In genomic region chr1:14513662-14514061, GRCm38 (mm10) we compare ENCODE assay signal across 22 mouse cellular contexts.
DNase-seq lines count a peak whose midpoint lies in the region; ATAC-seq lines count a peak whose summit lies in the region.
"Had no signal": no experiment of that assay in that cellular context is flagged by ENCODE, and none has a peak within 500 bp of the region (broad histone marks: within the 10 kb centered on the region; RNA-seq: fewer than 3 reads in every experiment).

No protein-coding gene starts in this region.

- no peak for ATAC-seq in forebrain, embryonic 14.5 days
- ATAC-seq in forebrain, embryonic 12.5 days (ENCODE audit: low FRiP score), result no peak
- ATAC-seq in neural tube, embryonic 11.5 days (ENCODE audit: insufficient read depth, low FRiP score, low TSS enrichment), result no peak
- ATAC-seq in embryonic facial prominence, embryonic 13.5 days (ENCODE audit: insufficient number of reproducible peaks, insufficient read depth, low FRiP score, low TSS enrichment, low read depth), result no peak
- ATAC-seq: CD4-positive, CD25-positive, alpha-beta regulatory T cell, adult 4 months had no signal

- peak; percentile 69 for DNase-seq in forebrain, embryonic 14.5 days (ENCODE audit: low spot score)
- DNase-seq in neural tube, embryonic 11.5 days (ENCODE audit: low spot score), result peak; percentile 27
- no peak for DNase-seq in neural tube, embryonic 10.5 days (ENCODE audit: extremely low spot score, low spot score)
- DNase-seq in retina, postnatal 1 day, result peak; percentile 58
- DNase-seq in right cerebral cortex, postnatal 4 days, result no peak
- DNase-seq in right cerebral cortex, postnatal 14 days, result no peak
- DNase-seq: adrenal gland, postnatal 25 days; cerebellum, adult 9-10 months; kidney, adult 9 months; kidney, postnatal 4 days; lung, embryonic 14.5 days; spleen, adult 18-20 months; thymus, adult 2 months had no signal

- H3K9ac ChIP-seq in forebrain, embryonic 14.5 days (ENCODE audit: low read length), result no peak overlapping the region
- no peak overlapping the region for H3K9ac ChIP-seq in forebrain, embryonic 12.5 days
- H3K9ac ChIP-seq in neural tube, embryonic 11.5 days (ENCODE audit: low read length), result no peak overlapping the region
- H3K9ac ChIP-seq in embryonic facial prominence, embryonic 13.5 days, result no peak overlapping the region
- H3K9ac ChIP-seq: heart, embryonic 12.5 days; lung, embryonic 14.5 days had no signal

- H3K4me3 ChIP-seq in forebrain, embryonic 14.5 days (ENCODE audit: low read depth, low read length), result no peak overlapping the region
- no peak overlapping the region for H3K4me3 ChIP-seq in forebrain, embryonic 12.5 days (replicated peaks)
- no peak overlapping the region for H3K4me3 ChIP-seq in neural tube, embryonic 11.5 days (ENCODE audit: low read depth, low read length)
- H3K4me3 ChIP-seq in embryonic facial prominence, embryonic 13.5 days, result no peak overlapping the region
- H3K4me3 ChIP-seq: forebrain, embryonic 10.5 days; heart, embryonic 12.5 days; limb, embryonic 10.5 days had no signal

- no peaks in the 10 kb centered on the region for H3K9me3 ChIP-seq in forebrain, embryonic 14.5 days (replicated peaks; ENCODE audit: control insufficient read depth, low read length)
- 0 out of 2 replicates have a peak, but pooled peaks cover 3% of the 10 kb centered on the region for H3K9me3 ChIP-seq in forebrain, embryonic 12.5 days
- no peaks in the 10 kb centered on the region for H3K9me3 ChIP-seq in neural tube, embryonic 11.5 days (ENCODE audit: control insufficient read depth, low read length)
- H3K9me3 ChIP-seq in embryonic facial prominence, embryonic 13.5 days, result no peaks in the 10 kb centered on the region
- H3K9me3 ChIP-seq: forebrain, embryonic 10.5 days; G1E; heart, embryonic 12.5 days; limb, embryonic 10.5 days had no signal

- H3K27me3 ChIP-seq in forebrain, embryonic 14.5 days (replicated peaks; ENCODE audit: control insufficient read depth, insufficient read depth, low read length), result peaks cover 4% of the 10 kb centered on the region; the same call in 1 of the 2 replicates
- peaks cover 9% of the 10 kb centered on the region for H3K27me3 ChIP-seq in forebrain, embryonic 12.5 days
- 0 out of 2 replicates have a peak, but pooled peaks cover 1% of the 10 kb centered on the region for H3K27me3 ChIP-seq in neural tube, embryonic 11.5 days (ENCODE audit: control insufficient read depth, insufficient read depth, low read length)
- H3K27me3 ChIP-seq in embryonic facial prominence, embryonic 13.5 days, result 0 out of 2 replicates have a peak, but pooled peaks cover 2% of the 10 kb centered on the region

- H3K4me1 ChIP-seq in forebrain, embryonic 14.5 days (ENCODE audit: control insufficient read depth, insufficient read depth, low read length), result no peaks in the 10 kb centered on the region
- no peaks in the 10 kb centered on the region for H3K4me1 ChIP-seq in forebrain, embryonic 12.5 days
- H3K4me1 ChIP-seq in neural tube, embryonic 11.5 days (ENCODE audit: control insufficient read depth, insufficient read depth, low read length), result no peaks in the 10 kb centered on the region
- peaks cover 18% of the 10 kb centered on the region for H3K4me1 ChIP-seq in embryonic facial prominence, embryonic 13.5 days
- H3K4me1 ChIP-seq: heart, embryonic 12.5 days had no signal

- no peaks in the 10 kb centered on the region for H3K36me3 ChIP-seq in forebrain, embryonic 14.5 days (ENCODE audit: control insufficient read depth, insufficient read depth, low read length)
- no peaks in the 10 kb centered on the region for H3K36me3 ChIP-seq in forebrain, embryonic 12.5 days (replicated peaks)
- no peaks in the 10 kb centered on the region for H3K36me3 ChIP-seq in neural tube, embryonic 11.5 days (ENCODE audit: control insufficient read depth, insufficient read depth, low read length)
- H3K36me3 ChIP-seq in embryonic facial prominence, embryonic 13.5 days, result no peaks in the 10 kb centered on the region
- H3K36me3 ChIP-seq: forebrain, embryonic 10.5 days; G1E; heart, embryonic 12.5 days; limb, embryonic 10.5 days had no signal

- no peak overlapping the region for H3K27ac ChIP-seq in forebrain, embryonic 14.5 days (ENCODE audit: low read depth, low read length)
- no peak overlapping the region for H3K27ac ChIP-seq in forebrain, embryonic 12.5 days
- no peak overlapping the region for H3K27ac ChIP-seq in neural tube, embryonic 11.5 days (ENCODE audit: low read depth, low read length)
- H3K27ac ChIP-seq in embryonic facial prominence, embryonic 13.5 days, result 0 out of 2 replicates have a peak overlapping the region, but pooled peaks have one; percentile 35
- H3K27ac ChIP-seq: limb, embryonic 10.5 days; macrophage had no signal

- H3K4me2 ChIP-seq in forebrain, embryonic 14.5 days (ENCODE audit: low read length), result no peak overlapping the region
- no peak overlapping the region for H3K4me2 ChIP-seq in forebrain, embryonic 12.5 days
- H3K4me2 ChIP-seq in neural tube, embryonic 11.5 days (ENCODE audit: low read depth), result no peak overlapping the region
- no peak overlapping the region for H3K4me2 ChIP-seq in embryonic facial prominence, embryonic 13.5 days
- H3K4me2 ChIP-seq: heart, embryonic 12.5 days; liver, embryonic 11.5 days; lung, embryonic 14.5 days had no signal

Comparison
In these comparisons a context has a peak if more than half of its experiments do, and no peak if none do; other contexts are left out.
1. DNase-seq: peak in forebrain, embryonic 14.5 days (single experiment), neural tube, embryonic 11.5 days (single experiment) and retina, postnatal 1 day (single experiment); none in neural tube, embryonic 10.5 days (single experiment), right cerebral cortex, postnatal 4 days (single experiment) and right cerebral cortex, postnatal 14 days (single experiment).